Mouse (Mus musculus): Measurements from ENCODE around the gene Tmem185a.
A peak's percentile ranks its signal among the peaks of the same experiment; 100 is the strongest.
"Not testable (repeated sequence)": the region's sequence is repeated elsewhere in the genome, so short reads cannot be mapped to it uniquely, and the experiment has no call there.

Tmem185a gene

GRCm38 (mm10) chrX:70476792-70477776, at the start of gene Tmem185a:
Tmem185a (minus strand) TSS chrX:70477180.
- DNase-seq: peak; percentile 89

DNA sequence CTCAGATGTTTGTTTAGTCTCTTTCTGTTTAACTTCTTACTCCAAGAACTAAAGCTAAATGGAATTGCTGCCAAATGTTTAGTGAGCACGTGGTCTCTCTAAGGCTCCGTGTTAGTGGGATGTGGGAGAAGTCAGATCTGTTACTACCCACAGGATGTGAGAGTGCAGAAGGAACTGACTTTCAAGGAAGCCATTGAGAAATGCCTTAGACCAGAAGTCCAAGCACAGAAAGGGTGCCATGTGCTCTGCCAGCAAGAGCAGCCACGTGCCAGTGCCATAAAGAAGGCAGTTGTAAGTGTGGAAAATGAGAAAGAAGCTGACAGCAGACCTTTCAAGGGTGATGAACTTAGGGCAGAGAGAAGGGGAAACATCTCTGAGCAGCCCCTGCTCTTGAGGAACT, 37.4 kb upstream of the Tmem185a start:
- not testable (repeated sequence) for DNase-seq

GRCm38 (mm10) chrX:70487328-70487727, 10.3 kb upstream of the Tmem185a start:
- not testable (repeated sequence) for DNase-seq

- DNase-seq: no peak
Observed at GRCm38 (mm10) chrX:70482154-70482553, 5.2 kb upstream of the Tmem185a start.

DNA sequence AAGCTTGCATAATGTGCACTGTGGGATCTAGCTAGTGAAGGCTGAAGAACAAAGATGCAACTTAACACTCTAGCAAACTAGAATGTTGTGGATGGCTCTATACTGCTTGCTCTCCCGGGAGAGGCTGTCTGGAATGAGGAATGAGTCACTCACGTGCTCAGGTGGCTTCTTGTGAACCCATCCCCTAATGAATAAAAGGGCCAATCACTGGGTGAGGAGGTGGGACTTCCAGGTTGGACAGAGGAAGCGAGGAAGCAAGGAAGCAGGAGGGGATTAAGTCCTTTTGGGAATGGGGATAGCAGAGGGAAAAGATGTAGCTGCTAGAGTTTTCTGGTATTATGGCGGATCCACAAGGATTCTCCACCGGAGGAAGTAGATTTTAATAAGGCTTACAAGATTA, 1.7 kb upstream of the Tmem185a start:
- DNase-seq: no peak

GRCm38 (mm10) chrX:70475215-70475765, 1.7 kb downstream of the Tmem185a start:
- DNase-seq: no peak

DNA sequence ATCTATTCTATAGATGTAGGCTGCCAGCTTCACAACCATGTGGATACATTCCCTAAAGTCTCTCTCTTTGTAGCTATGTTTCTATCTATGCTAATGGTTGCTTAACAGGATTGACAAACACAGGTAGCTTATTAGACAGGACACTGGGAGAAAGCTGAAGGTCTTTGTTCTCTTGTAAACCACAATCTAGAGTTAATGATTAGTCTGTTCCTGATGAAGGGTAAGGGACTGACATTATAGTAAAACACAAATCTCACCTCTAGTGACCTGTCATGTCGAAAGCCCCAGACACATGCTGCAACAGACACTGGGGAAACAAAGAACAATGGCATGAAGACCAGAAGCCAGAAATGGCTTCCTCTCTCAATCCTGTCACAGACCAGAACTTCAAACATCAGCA, 10.1 kb downstream of the Tmem185a start:
- no peak for DNase-seq

- DNase-seq: no peak
Observed at GRCm38 (mm10) chrX:70465489-70465888, 11.5 kb downstream of the Tmem185a start.

- no peak for DNase-seq
Observed at GRCm38 (mm10) chrX:70463621-70464020, 13.4 kb downstream of the Tmem185a start.

- not testable (repeated sequence) for DNase-seq
Observed at GRCm38 (mm10) chrX:70452359-70452758, 24.6 kb downstream of the Tmem185a start.

DNA sequence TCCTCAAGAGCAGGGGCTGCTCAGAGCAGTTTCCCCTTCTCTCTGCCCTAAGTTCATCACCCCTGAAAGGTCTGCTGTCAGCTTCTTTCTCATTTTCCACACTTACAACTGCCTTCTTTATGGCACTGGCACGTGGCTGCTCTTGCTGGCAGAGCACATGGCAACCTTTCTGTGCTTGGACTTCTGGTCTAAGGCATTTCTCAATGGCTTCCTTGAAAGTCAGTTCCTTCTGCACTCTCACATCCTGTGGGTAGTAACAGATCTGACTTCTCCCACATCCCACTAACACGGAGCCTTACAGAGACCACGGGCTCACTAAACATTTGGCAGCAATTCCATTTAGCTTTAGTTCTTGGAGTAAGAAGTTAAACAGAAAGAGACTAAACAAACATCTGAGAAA, 51.5 kb downstream of the Tmem185a start:
- DNase-seq: not testable (repeated sequence)
